Mouse (Mus musculus) granulocyte monocyte progenitor cell, adult 5-6 weeks (primary cell): ENCODE measurements around the gene Camkk2. TPM values are rescaled to one million over a fixed set of nuclear protein-coding genes. Genes with fewer than 3 reads are reported as not detected.
A peak's percentile ranks its signal among the peaks of the same experiment; 100 is the strongest.

ENCODE experiments used
- ATAC-seq: replicated peaks from 2 replicates; pipeline ENCODE4 v1.8.0; 2016; ENCODE audit warnings: mild to moderate bottlenecking, moderate TSS enrichment, inconsistent platforms; ENCODE audit not compliant: poor library complexity, severe bottlenecking
- total RNA-seq, 2 experiments: library from RNA; stranded (forward) in 1 of 2; stranded (reverse) in 1 of 2; fragments of 200-712, 200-1000 nt in 1 of 2; fragments of >200 nt in 1 of 2; fragmentation: Nextera tagmentation in 1 of 2; gene quantifications; 2 replicates each; pipeline ENCODE4 v1.2.3; 2014 to 2017

Gene Camkk2
- total RNA-seq (2014; fragmentation: Nextera tagmentation): 46.5 and 59.1 TPM in 2 replicates
- 32.9 and 36.4 TPM in 2 replicates for total RNA-seq (2017)

- ATAC-seq: peak; percentile 91
Observed at GRCm38 (mm10) chr5:122779277-122779834, at the start of gene Camkk2. Gene Camkk2 (minus strand): TSS chr5:122779409.

- no peak for ATAC-seq
Observed at GRCm38 (mm10) chr5:122825099-122825498, 45.9 kb upstream of the Camkk2 start.

- ATAC-seq: no peak
Observed at GRCm38 (mm10) chr5:122824450-122824849, 45.2 kb upstream of the Camkk2 start.

- ATAC-seq: no peak
Observed at GRCm38 (mm10) chr5:122823976-122824375, 44.8 kb upstream of the Camkk2 start.

- no peak for ATAC-seq
Observed at GRCm38 (mm10) chr5:122822441-122822840, 43.2 kb upstream of the Camkk2 start.

GRCm38 (mm10) chr5:122821524-122821885 is 42.3 kb upstream of the Camkk2 start:
- ATAC-seq: peak; percentile 22

GRCm38 (mm10) chr5:122820777-122821523 is 41.7 kb upstream of the Camkk2 start, which contains the start of gene Anapc5:
Gene Anapc5 (minus strand): TSS chr5:122821339.
- ATAC-seq: peak; percentile 98

- ATAC-seq: no peak
Observed at GRCm38 (mm10) chr5:122812699-122813098, 33.5 kb upstream of the Camkk2 start.

- ATAC-seq: peak; percentile 81
Observed at GRCm38 (mm10) chr5:122811364-122812079, 32.3 kb upstream of the Camkk2 start.

- no peak for ATAC-seq
Observed at GRCm38 (mm10) chr5:122805503-122805902, 26.3 kb upstream of the Camkk2 start.

GRCm38 (mm10) chr5:122802706-122803105 is 23.5 kb upstream of the Camkk2 start:
- ATAC-seq: no peak

GRCm38 (mm10) chr5:122801684-122802083 is 22.5 kb upstream of the Camkk2 start:
- ATAC-seq: no peak

- ATAC-seq: no peak
Observed at GRCm38 (mm10) chr5:122800345-122801010, 21.3 kb upstream of the Camkk2 start.

GRCm38 (mm10) chr5:122799379-122800344 is 20.5 kb upstream of the Camkk2 start:
- ATAC-seq: no peak

GRCm38 (mm10) chr5:122798557-122799378 is 19.6 kb upstream of the Camkk2 start:
- ATAC-seq: 0 out of 2 replicates have a peak, but pooled peaks have one; percentile 14

- ATAC-seq: no peak
Observed at GRCm38 (mm10) chr5:122797866-122798265, 18.7 kb upstream of the Camkk2 start.

GRCm38 (mm10) chr5:122788696-122789095 is 9.5 kb upstream of the Camkk2 start:
- peak; percentile 76 for ATAC-seq

GRCm38 (mm10) chr5:122786035-122786819 is 7.0 kb upstream of the Camkk2 start:
- ATAC-seq: no peak
